Mouse (Mus musculus): ENCODE data around the gene Lsm5. TPM values are rescaled to one million over a fixed set of nuclear protein-coding genes. Genes with fewer than 3 reads are reported as not detected.

The Lsm5 gene
- total RNA-seq (2021) = 10 to 100 TPM; 14.4 to 15.8 TPM
- long read RNA-seq, experiment 1, transcript Lsm5-201 (5 exons, 494 nt) = major isoform, 8 of 8 reads
- long read RNA-seq, experiment 1, partial matches to known transcripts = 0 of 8 reads
- long read RNA-seq, experiment 1, other reads (novel, unspliced or antisense) = 0 of 8 reads
- long read RNA-seq, experiment 2, transcript Lsm5-201 (5 exons, 494 nt) = major isoform, 9 of 9 reads
- long read RNA-seq, experiment 2, partial matches to known transcripts = 0 of 9 reads
- long read RNA-seq, experiment 2, other reads (novel, unspliced or antisense) = 0 of 9 reads

DNA sequence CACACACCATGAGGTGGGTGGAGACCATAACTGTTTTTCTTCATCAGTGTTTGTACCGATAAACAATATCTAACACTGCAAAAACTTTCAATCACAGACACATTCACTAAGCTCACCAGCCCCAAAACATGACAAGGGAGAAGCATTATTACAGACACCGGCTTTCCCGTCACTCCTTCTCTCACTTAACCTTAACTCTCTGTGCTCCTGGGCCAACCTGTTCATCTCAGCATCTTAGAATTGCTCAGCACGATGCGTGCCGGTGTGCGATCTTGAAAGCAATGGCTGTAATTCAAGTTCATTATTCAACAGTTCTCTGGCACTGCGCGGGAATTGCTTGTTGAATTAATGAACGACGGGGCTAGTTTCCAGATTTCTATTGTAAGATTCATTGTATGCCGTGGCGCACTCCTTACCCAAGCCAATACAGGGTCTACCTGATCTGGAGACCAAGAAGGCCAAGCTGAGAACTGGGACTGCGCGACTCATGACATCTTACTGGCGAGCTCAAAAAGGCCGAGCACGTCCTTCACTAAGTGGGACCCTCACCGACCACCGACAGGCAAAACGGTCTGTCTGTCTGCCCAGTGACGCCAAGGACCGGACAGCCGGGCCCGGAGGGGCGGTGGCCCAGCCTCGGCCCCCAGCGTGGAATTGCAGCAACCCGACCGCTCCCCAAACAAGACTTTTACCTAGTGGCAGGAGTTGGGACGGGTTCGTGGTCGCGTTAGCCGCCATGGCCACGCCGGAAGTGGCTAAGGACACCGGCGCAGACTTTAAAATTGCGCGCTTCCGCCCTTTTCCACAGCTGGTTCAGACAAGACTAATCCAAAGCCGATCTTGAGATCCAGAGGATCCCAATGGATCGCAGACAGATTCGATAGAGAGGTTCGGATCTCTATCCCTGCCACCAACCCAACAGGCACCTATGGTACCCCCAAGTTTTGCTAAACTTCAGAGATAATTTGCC, at the start of gene Lsm5:
TSS of gene Lsm5 (minus strand) at position 780 of the 970 bp plus-strand sequence.
- intact Hi-C loops (cut with DNase I) = no loop called here
- peak; percentile 82 to 90 for DNase-seq

DNA sequence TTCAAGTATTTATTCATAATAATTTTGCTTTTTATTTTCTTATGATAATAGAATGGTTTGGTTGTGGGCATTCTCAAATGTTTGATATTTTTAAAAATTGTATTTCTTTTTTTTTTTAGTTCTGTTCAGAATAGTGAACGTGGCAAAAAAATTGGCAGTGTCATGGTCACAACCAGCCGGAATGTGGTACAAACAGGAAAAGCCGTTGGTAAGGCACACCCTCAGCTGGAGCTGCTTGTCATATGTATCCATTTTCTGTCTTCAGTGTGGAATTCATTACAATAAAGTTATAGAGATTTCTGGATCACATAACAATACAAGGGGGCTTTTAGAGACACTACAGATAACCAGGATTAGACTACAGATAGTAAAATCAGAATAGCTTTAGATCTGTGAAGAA, 49.2 kb upstream of the Lsm5 start:
- DNase-seq = no peak
- intact Hi-C loops (cut with DNase I) = no loop called here

DNA sequence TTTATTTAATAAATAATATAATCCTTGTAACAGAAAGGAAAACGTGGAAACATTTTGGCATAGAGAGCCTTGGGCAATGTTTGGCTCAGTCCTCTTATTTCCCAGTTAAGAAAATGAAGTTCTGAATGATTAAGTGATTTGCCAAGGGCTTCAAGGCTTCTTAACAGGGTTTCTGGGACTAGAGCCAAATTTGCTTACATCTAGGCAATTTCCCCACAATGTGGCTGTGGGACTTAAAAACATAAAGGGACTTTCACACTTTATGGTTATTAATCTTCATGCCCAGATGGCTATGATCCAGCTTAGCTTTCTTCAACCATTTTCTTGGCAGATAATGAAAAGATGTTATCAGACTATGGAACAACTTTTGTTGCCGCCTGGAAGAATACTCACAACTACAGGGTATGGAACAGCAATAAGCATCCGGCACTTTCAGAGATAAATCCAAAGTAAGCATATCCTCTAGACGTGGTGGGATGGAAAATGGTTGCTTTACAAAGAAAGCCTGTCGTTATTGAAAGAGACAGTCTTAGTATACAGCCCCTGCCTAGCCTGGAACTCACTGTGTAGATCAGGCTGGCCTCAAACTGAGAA, 41.5 kb upstream of the Lsm5 start:
- DNase-seq = no peak
- intact Hi-C loops (cut with DNase I) = no loop called here

DNA sequence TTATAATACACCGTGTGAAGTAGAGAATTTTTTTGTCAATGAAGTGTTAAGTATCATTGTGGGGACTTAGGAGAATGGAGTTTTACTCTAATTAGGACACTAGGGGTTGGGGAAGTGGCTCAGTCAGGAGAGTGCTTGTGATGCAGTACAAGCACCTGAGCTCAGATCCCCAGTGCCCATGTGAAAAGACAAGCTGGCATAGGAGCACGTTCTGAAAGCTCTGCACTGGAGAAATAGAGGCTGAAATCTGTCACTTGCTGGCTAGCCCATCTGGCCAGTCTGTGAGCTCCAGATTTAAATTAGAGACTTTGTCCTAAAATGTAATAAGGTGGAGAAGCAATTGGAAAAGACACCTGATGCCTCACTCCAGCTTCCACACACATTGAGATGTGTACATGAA, 28.0 kb upstream of the Lsm5 start:
- intact Hi-C loops (cut with DNase I) = no loop called here
- no peak for DNase-seq

DNA sequence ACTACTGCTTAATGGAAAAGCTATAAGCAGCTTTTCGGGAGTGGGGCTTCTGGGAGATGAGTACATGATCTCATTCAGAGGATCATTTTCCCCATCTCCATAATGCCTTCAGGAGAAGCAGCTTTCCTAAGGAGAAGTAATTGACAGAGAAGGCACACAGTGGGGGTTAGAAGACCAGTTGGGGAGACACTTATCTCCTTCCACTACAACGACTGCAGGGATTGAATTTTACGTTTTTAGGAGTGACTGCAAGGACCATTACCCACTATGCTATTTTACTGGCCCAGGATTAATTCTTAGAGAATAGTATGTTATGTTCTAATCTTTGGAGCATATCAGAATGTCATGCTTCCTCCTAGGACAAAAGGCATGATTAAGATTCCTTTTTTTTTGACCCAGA, 16.4 kb upstream of the Lsm5 start:
- no peak for DNase-seq
- intact Hi-C loops (cut with DNase I) = no loop called here

DNA sequence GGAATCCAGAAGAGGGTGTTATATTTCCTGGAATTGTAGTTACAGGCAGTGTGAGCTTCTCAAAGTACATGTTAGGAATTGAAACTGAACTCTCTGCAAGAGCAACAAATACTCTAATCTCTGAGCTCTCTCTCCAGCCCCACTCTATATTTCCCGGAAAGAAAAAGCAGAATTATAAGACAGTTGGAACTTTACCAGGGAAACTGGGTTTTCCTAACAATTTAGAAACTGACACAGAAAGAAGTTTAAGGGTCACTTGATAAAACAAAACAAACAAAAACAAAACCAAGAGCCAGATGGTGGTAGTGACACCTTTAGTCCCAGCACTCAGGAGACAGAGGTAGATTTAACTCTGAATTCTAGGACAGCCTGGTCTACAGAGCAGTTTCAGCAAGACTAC, 14.6 kb upstream of the Lsm5 start:
- DNase-seq = no peak
- intact Hi-C loops (cut with DNase I) = loop anchor here (5.0 to 10.0 kb wide), 3 partner anchors 78 to 816 kb away; partner anchors contain the start of genes Kbtbd2, Nt5c3, Ppm1k and Vmn1r4

DNA sequence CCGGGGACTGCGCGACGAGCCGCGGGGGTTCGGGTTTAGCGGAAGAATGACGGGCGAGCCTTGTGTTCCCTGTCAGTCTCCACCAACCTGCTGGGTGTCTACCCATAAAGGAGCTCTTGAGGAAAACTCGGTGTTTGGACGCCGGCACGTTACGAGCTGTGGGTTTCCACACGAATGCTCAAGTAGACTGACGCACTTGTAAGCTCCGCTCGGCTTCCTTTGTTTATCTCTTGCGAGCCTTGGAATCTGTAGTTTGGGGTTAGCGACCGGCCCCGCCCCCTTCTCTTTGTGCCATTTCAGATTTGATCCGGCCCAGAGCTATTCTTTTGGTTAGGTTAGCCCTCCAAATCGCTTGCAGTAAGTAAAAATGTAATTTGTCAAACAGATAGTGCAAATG, 10.8 kb upstream of the Lsm5 start:
- peak in 1 of 2 experiments; percentile 37 for DNase-seq
- intact Hi-C loops (cut with DNase I) = loop anchor here (5.0 to 10.0 kb wide), 3 partner anchors 82 to 820 kb away; partner anchors contain the start of genes Kbtbd2, Nt5c3, Ppm1k and Vmn1r4

DNA sequence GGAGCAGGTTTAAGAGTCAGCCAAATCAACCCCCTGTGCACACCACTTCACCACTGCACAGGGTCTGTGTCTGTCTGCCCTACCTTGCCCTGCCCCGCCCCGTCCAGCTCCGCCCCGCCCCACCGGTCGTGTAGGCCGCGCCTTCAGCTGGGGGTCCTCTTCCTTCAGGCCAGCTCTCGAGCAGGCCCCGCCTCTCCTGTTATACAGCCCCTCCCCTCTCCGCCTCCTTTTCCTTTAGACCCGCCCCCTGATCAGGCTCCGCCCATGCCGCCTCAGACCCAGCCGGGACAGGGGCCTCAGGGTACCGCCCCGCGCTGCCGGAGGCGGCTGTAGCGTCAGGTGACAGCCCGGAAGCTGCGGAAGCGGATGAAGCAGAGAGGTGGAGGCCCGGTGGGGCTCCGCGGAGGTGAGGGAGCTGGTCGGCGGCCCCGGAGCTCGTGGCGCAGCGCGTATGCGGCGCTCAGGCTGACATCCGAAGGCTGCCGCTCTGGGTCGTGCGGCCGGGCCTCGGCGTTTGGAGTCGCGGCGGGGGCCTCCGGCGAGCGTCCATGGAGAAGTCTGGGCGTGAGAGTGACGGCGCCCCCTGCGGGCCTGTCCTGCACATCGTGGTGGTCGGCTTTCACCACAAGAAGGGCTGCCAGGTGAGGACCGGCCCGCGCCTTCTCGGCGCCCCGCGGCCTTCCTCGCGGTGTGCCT, 10.2 kb upstream of the Lsm5 start, which contains the start of gene Avl9:
TSS of gene Avl9 (plus strand) at position 326 of the 696 bp plus-strand sequence.
- DNase-seq = peak; percentile 97 to 98
- intact Hi-C loops (cut with DNase I) = loop anchor here (5.0 to 10.0 kb wide), 3 partner anchors 83 to 820 kb away; partner anchors contain the start of genes Kbtbd2, Nt5c3, Ppm1k and Vmn1r4

DNA sequence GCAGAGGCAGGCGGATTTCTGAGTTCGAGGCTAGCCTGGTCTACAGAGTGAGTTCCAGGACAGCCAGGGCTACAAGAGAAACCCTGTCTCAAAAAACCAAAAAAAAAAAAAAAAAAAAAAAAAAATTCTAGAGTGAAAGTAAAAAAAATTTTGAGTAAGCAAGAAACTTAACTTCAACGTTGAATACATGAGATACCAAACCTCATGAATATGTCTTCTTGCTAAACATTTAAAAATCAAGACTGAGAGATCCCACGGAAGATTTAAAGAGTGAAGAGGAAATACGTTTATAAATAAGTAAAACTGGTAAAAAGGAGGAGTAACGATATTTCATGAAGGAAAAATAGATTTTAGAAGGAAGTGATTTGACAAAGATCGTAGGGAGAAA, 9.7 kb upstream of the Lsm5 start:
- intact Hi-C loops (cut with DNase I) = loop anchor here (10.0 kb wide), 1 partner anchor 821 kb away; the partner anchor contains the start of gene Ppm1k
- no peak for DNase-seq

DNA sequence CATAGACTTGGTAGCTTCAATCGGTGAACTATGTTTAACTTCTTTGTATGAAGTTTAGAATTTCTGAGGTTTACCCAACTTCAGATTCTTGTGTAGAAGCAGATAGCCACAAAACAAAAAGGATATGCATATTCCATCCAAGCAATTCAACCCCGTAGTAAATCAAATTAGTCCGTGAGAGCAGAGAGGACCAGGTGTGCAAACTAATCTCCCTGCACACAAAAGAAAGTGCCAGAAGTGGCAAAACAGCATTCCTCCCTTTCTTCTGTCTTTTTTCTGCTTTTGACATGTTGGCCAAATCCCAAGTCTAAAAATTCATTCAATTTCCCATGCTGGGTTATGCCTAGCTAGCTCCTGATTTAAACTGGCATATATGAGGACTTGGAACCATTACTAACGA, 12.1 kb downstream of the Lsm5 start:
- no peak for DNase-seq
- intact Hi-C loops (cut with DNase I) = loop anchor here (5.0 kb wide), 1 partner anchor 85 kb away; no protein-coding TSS in a partner anchor

DNA sequence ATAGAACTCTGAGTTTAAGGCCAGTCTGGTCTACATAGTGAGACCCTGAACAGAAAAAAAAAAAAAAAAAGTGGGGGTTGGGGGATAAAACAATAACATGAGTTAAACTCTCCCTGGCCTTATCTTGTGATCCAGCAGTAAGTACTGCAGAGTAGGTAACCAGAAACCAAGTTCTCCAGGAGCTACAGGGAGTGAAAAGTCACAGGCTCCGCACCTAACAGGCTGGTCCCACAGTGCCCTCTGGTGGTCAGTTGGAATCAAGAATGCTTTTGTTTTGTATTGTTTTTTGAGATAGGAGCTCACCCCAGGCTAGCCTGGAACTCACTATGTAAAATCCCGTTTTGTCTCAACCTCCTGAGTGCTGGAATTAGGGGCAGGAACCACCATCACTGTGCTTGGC, 13.3 kb downstream of the Lsm5 start:
- DNase-seq = peak; percentile 62 to 81

DNA sequence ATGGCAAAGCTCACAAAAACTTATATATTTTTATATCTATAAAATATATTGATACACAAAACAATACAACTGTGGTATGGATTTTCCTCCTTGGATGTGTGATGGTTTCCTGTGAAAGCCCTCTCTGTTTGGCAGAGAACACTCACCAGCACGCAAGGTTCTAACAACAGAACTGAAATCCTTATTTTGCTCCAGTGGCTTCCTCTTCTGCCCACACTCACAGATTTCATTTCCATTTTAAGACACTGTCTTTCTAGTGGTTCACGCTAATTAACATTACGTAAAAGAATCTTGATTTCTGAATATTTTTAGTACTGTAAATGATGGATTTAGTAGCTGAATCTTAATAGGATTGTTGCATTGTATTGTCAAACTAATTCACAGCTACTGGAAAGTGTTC, 16.3 kb downstream of the Lsm5 start:
- intact Hi-C loops (cut with DNase I) = no loop called here
- DNase-seq = no peak

More for the DNA sequence above, 13.3 kb downstream of the Lsm5 start:
- intact Hi-C loops (cut with DNase I) = loop anchor here (1.0 to 5.0 kb wide), 3 partner anchors 84 to 624 kb away; no protein-coding TSS in a partner anchor

DNA sequence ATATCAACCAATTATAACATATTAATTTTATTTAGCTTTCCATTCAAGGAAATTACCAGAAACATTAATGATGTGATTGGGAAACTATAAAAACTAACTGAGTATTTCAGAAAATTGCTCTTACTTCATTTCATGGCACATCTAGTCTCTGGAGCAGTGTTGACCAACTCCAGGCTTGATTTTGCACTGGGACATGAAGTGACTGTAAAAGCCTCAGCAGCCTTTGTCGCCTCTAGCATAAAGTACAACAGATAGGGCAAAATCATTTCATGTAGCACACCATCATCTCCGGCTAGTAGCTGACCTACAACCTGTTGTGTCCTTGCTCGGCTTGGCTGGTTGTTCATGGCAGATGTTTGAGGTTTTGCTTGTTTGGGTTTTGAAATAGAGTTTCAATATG, 40.1 kb downstream of the Lsm5 start:
- intact Hi-C loops (cut with DNase I) = no loop called here
- DNase-seq = no peak

DNA sequence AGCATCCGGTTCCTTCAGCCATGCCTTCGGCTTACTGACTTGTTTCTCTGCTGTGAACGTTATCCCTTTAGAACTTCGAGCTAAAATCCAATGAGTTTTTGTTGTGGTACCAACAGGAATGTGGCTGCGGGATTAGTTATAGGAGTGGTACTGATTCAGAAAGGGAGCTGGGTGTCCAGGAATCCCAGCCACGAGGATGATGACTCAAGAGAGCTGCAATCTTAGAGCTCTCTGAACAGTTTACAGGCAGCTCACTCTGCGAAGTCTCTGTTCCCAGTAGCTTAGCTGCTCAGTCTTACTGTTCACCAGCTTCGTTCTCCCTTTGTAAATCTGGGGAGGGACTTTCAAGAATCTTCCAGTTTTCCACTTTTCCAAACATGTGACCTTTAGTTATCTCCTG, 49.1 kb downstream of the Lsm5 start:
- intact Hi-C loops (cut with DNase I) = no loop called here

DNA sequence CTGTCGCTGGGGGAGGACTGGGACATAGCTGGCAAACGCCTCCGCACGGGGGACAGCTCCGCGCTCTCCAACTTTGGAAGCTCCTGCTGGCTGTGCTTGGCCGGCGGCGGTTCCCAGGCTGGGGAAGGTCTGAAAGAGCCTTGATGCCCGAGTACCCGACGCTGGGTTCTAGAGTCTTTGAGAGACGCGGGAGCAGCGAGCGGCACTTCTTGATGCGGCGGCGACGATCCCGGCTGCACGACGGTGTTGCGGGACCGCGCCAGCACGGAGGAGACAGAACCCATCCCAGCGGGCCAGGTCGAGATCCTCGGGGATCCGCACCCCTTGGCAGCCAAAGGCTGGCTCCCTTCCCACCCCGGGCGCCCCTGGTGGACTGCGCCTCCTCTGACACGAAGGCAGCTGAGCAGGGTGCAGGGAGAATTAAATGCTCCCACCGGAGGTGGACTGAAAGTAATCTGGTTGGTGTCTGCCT, 52.4 kb downstream of the Lsm5 start:
- intact Hi-C loops (cut with DNase I) = no loop called here
- peak; percentile 7 to 13 for DNase-seq

More for the DNA sequence above, 49.1 kb downstream of the Lsm5 start:
- no peak for DNase-seq

Other genes with a start within 250 kb of the Lsm5 start
- 10 to 100 TPM; 85.3 to 86.9 TPM for gene Pde1c, start 135.6 kb downstream of the Lsm5 start, total RNA-seq (2021)
- 1 to 10 TPM; 7.5 to 8.7 TPM for gene Avl9, start 10.2 kb upstream of the Lsm5 start, total RNA-seq (2021)
- 10 to 100 TPM; 30.4 to 35.4 TPM for gene Kbtbd2, start 93.1 kb upstream of the Lsm5 start, total RNA-seq (2021)
- gene Fkbp9, start 127.3 kb upstream of the Lsm5 start, total RNA-seq (2021) = 10 to 100 TPM; 92.1 to 95.0 TPM
- 10 to 100 TPM; 69.8 to 74.9 TPM for gene Nt5c3, start 219.2 kb upstream of the Lsm5 start, total RNA-seq (2021)
- gene Vmn1r4, start 219.3 kb upstream of the Lsm5 start, total RNA-seq (2021) = under 1 TPM; 0.10 to 0.12 TPM